Mouse (Mus musculus) liver, adult 2 months (tissue): ENCODE data around the gene Rdh1. TPM values are rescaled to one million over a fixed set of nuclear protein-coding genes. Genes with fewer than 3 reads are reported as not detected.
A peak's percentile ranks its signal among the peaks of the same experiment; 100 is the strongest.
"Not testable (repeated sequence)": the region's sequence is repeated elsewhere in the genome, so short reads cannot be mapped to it uniquely, and the experiment has no call there.

Experiments
- DNase-seq: peaks from one replicate; pipeline ENCODE4 v3.0.0-alpha.2; 2011; ENCODE audit warnings: low read depth, low spot score; ENCODE audit errors: extremely low read depth
- H3K27ac ChIP-seq: fragments of 200-500 bp; replicated peaks from 2 replicates; pipeline ENCODE4 v1.5.1; 2012; ENCODE audit warnings: low read depth, mild to moderate bottlenecking, control low read depth, inconsistent platforms, low read length; ENCODE audit not compliant: insufficient read depth
- H3K27me3 ChIP-seq: fragments of 200-500 bp; 2 replicates; pipeline ENCODE4 v1.6.1; 2012; ENCODE audit warnings: mild to moderate bottlenecking, moderate library complexity, low read length, inconsistent platforms; ENCODE audit not compliant: control insufficient read depth, insufficient read depth
- H3K36me3 ChIP-seq: fragments of 200-500 bp; 2 replicates; pipeline ENCODE4 v1.6.1; 2012; ENCODE audit warnings: low read length, inconsistent platforms; ENCODE audit not compliant: control insufficient read depth, insufficient read depth
- H3K4me1 ChIP-seq: fragments of 200-500 bp; 2 replicates; pipeline ENCODE4 v1.6.1; 2011; ENCODE audit warnings: low read length; ENCODE audit not compliant: control insufficient read depth, insufficient read depth
- H3K4me3 ChIP-seq: fragments of 200-500 bp; 2 replicates; pipeline ENCODE4 v1.5.1; 2011; ENCODE audit warnings: low read depth, mild to moderate bottlenecking, control low read depth, low read length, moderate library complexity; ENCODE audit not compliant: insufficient read depth
- H3K79me2 ChIP-seq: fragments of 200-500 bp; 2 replicates; pipeline ENCODE4 v1.6.1; 2012; ENCODE audit warnings: inconsistent platforms, mild to moderate bottlenecking, low read length, moderate library complexity; ENCODE audit not compliant: control insufficient read depth, insufficient read depth
- H3K9ac ChIP-seq: fragments of 200-500 bp; 2 replicates; pipeline ENCODE4 v1.6.1; 2012; ENCODE audit warnings: low read depth, mild to moderate bottlenecking, control low read depth, inconsistent platforms, low read length
- CTCF ChIP-seq: fragments of 200-500 bp; IDR thresholded peaks from 2 replicates; pipeline ENCODE4 v1.5.1; 2011; ENCODE audit warnings: low read depth, low read length, control low read depth
- POLR2A ChIP-seq: fragments of 200-500 bp; IDR thresholded peaks from 2 replicates; pipeline ENCODE4 v1.6.1; 2011; ENCODE audit warnings: low read length, control low read depth; ENCODE audit not compliant: insufficient read depth; ENCODE audit errors: extremely low read depth
- WGBS: fragments of 180-500 bp; shearing (Covaris S2); methylation state at CpG from one replicate; pipeline ENCODE4 v1.1.7; 2018; 5-methylcytosine and 5-hydroxymethylcytosine counted together
- polyA plus RNA-seq: library from polyadenylated mRNA; depleted of rRNA; stranded (reverse); fragments of >200 nt; gene quantifications from 2 replicates; pipeline ENCODE4 v1.2.3, GENCODE M21; 2012
- total RNA-seq: library from RNA; depleted of rRNA; stranded (reverse); fragments of >200 nt; gene quantifications from 2 replicates; pipeline ENCODE4 v1.2.3, GENCODE M21; 2014

Rdh1 gene
- total and polyA plus RNA-seq, 2 experiments = 0.18 to 0.20 TPM

- peak within 1 kb of the TSS; percentile 31; the same call in 1 of the 2 replicates for H3K4me3 ChIP-seq
- 14% methylated on average over 2 of the region's 2 CpGs for WGBS
- H3K36me3 ChIP-seq = no peaks in the 10 kb centered on the region
- no peaks in the 10 kb centered on the region for H3K79me2 ChIP-seq
- DNase-seq = peak; percentile 99
- H3K4me1 ChIP-seq = peaks cover 16% of the 10 kb centered on the region
- H3K27me3 ChIP-seq = no peaks in the 10 kb centered on the region
- peak within 1 kb of the TSS; percentile 75 for H3K27ac ChIP-seq
- TF ChIP-seq POLR2A = no peak
- TF ChIP-seq CTCF = no peak
- peak within 1 kb of the TSS; percentile 38 for H3K9ac ChIP-seq
These were observed 16.5 kb downstream of the Rdh1 start, which contains the start of gene Rdh9 for GRCm38 (mm10) chr10:127776011-127776410. Gene Rdh9, plus strand, starts transcription at chr10:127776386.

GRCm38 (mm10) chr10:127782321-127782720, 22.8 kb downstream of the Rdh1 start:
- not testable (repeated sequence) for DNase-seq, H3K27me3 ChIP-seq, H3K79me2 ChIP-seq, H3K9ac ChIP-seq, H3K4me1 ChIP-seq, H3K27ac ChIP-seq, H3K4me3 ChIP-seq, H3K36me3 ChIP-seq
- WGBS = 98% methylated on average over 17 of the region's 17 CpGs

- 98% methylated on average over 1 of the region's 1 CpGs for WGBS
- H3K27ac ChIP-seq, DNase-seq: not testable (repeated sequence)
These were observed 25.9 kb downstream of the Rdh1 start for GRCm38 (mm10) chr10:127785411-127785810.

DNA sequence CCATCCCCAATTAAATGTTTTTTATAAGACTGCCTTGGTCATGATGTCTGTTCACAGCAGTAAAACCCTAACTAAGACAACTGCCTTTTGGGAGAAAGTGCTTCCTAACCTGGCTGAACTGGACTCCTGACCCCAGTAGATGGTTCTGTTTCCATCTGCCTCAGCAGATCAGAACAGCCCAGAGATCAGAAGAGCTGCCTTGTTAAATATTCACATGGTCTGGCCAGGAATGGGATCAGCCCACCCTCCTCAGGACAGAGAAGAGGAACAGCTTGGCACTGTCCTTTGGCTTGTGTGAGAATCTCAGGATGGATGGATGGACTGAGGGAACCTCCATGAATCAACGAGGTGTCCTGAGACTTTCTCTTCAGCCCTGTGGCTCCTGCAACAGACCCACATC, 39.8 kb downstream of the Rdh1 start:
- 67% methylated on average over 1 of the region's 1 CpGs for WGBS
- no peak for TF ChIP-seq CTCF
- no peak for TF ChIP-seq POLR2A

More at GRCm38 (mm10) chr10:127785411-127785810, 25.9 kb downstream of the Rdh1 start:
- not testable (repeated sequence) for H3K27me3 ChIP-seq, H3K36me3 ChIP-seq, H3K4me3 ChIP-seq, H3K4me1 ChIP-seq, H3K9ac ChIP-seq, H3K79me2 ChIP-seq

GRCm38 (mm10) chr10:127800891-127801290, 41.4 kb downstream of the Rdh1 start, which contains the start of gene Rdh16:
Gene Rdh16, plus strand, starts transcription at chr10:127801152.
- peak; percentile 96 for DNase-seq
- Histone ChIP-seq H3K4me1 (peaks cover 18% of the 10 kb centered on the region), H3K27me3 (no peaks in the 10 kb centered on the region), H3K79me2 (no peaks in the 10 kb centered on the region; the same call in 1 of the 2 replicates), H3K9ac (peak within 1 kb of the TSS; percentile 78), H3K36me3 (0 out of 2 replicates have a peak, but pooled peaks cover 2% of the 10 kb centered on the region), H3K27ac (peak within 1 kb of the TSS; percentile 92), H3K4me3 (peak within 1 kb of the TSS; percentile 59)
- TF ChIP-seq POLR2A (0 out of 2 replicates have a peak, but pooled peaks have one; percentile 33), CTCF (no peak)
- 35% methylated on average over 6 of the region's 6 CpGs for WGBS

More for the DNA sequence above, 39.8 kb downstream of the Rdh1 start:
- Histone ChIP-seq H3K36me3 (no peaks in the 10 kb centered on the region), H3K4me3 (no peak overlapping the region), H3K27me3 (no peaks in the 10 kb centered on the region), H3K4me1 (peaks cover 16% of the 10 kb centered on the region), H3K79me2 (no peaks in the 10 kb centered on the region; the same call in 1 of the 2 replicates), H3K9ac (no peak overlapping the region), H3K27ac (peak overlapping the region; percentile 48)
- peak; percentile 85 for DNase-seq

DNA sequence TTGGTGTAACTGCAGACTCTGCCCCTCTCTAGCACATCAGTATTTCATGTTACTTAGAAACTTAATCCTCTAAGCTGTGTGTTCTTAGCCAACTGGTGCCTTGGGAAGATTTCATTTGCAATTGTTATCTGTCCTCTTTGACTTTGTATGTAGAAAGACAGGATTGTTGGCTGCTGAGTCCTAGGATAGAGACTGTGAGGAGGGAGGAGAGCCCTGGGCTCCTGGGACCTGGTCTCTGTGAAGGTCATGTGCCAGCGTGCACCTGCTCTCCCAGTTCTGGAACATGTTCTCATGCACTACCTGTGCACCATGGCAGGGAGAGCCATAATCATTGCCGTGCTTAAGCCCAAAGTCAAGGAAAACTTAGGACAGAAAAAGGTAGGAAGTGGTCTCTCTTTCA, 42.1 kb downstream of the Rdh1 start:
- Histone ChIP-seq H3K27me3 (no peaks in the 10 kb centered on the region), H3K4me1 (peaks cover 18% of the 10 kb centered on the region), H3K4me3 (peak overlapping the region; percentile 59), H3K36me3 (0 out of 2 replicates have a peak, but pooled peaks cover 2% of the 10 kb centered on the region), H3K79me2 (no peaks in the 10 kb centered on the region; the same call in 1 of the 2 replicates), H3K27ac (peak overlapping the region; percentile 92), H3K9ac (peak overlapping the region; percentile 78)
- WGBS = 45% methylated on average over 2 of the region's 2 CpGs
- no peak for TF ChIP-seq CTCF
- no peak for TF ChIP-seq POLR2A
- peak; percentile 66 for DNase-seq
